Mouse (Mus musculus): ENCODE results near the gene Stk40.

Gene Stk40

DNA sequence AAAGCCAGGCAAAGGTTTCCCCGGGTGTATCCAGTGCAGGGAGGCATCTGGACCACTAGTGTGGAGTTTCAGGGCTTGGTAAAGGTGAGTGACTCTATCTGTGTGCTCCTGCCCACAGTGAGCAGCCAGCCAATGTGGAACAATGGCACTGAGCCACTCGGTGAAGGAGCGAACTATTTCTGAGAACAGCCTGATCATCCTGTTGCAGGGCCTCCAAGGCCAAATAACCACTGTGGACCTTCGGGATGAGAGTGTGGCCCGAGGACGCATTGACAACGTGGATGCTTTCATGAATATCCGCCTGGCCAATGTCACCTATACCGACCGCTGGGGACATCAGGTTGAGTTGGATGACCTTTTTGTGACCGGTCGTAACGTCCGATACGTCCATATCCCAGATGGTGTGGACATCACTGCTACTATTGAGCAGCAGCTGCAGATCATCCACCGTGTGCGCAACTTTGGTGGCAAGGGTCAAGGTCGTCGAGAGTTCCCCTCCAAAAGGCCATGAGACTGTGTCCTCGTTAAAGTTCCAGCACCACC lies 6.0 kb upstream of the Stk40 start:
- DNase-seq (ENCODE audit: low read depth, low spot score) = no peak

DNA sequence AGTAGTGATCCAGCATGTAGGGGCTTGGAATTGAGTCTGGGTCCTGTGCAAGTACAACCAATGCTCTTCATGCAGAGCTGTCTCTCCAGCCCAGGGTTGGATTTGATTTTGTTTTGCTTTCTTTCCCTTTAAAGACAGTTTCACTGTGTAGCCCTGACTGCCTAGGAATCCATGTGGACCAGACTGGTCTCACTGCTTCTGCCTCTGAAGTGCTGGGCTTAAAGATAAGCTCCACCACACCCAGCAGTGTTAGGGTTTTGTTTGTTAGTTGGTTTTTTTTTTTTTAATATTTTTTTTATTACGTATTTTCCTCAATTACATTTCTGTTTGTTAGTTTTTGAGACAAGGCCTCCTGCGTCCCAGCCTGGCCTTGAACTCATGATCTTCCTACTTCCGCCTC lies 4.4 kb upstream of the Stk40 start:
- DNase-seq (ENCODE audit: low read depth, low spot score) = no peak

DNA sequence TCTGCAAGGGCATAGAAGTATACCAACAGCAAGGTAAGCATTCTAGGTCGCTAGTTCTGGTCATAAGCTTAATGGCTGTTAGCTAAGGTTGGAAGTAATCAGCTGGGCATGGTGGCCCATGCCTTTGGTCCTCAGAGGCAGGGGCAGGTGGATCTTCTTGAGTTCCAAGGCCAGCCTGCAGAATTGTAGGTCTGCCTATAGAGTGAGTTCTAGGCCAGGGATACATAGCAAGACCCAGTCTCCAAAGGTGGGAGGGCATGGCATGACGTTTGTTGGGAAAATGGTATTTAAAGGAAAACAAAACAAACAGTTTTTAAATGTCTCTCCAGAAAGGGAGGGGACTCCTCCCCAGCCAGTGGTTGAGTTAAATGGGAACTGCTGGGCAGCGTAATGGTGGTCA lies 3.0 kb upstream of the Stk40 start:
- no peak for DNase-seq (ENCODE audit: low read depth, low spot score)

DNA sequence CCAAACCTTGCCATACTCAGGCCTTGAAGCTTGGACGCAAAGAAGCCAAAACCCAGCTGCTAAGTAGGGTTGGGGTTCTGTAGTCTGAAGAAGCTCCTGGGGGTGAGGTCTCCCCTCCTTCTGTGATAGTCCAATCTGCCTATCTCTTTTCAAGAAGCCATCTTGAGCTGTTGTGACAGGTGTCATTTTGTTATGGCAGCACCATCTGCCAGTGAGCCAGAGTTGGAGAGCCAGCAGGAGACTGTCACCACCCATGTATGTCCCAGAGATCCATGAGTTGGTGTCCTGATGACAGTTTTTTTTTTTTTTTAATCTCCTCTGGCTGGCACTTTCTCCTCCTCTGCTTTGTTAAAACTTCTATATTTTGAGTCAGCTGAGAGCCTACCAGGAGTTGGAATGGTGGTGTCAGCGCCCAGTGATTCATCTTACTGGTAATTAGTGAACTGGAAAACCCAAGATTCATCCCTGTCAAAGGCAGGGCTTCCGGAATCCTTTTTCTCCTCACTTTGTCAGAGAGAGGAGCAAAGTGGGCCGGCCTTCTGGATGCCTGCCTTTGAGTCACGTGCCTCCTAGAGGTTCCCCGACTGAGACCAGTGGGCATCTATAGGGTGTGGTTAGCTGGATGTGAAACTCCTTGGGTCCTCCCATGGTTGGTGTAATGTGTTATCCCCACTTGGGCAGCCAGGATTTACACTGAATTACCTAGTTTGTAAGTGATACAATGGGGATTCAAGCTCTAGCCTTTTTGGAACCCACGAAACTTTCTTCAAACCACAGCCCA lies 1.5 kb upstream of the Stk40 start:
- DNase-seq (ENCODE audit: low read depth, low spot score) = no peak

DNA sequence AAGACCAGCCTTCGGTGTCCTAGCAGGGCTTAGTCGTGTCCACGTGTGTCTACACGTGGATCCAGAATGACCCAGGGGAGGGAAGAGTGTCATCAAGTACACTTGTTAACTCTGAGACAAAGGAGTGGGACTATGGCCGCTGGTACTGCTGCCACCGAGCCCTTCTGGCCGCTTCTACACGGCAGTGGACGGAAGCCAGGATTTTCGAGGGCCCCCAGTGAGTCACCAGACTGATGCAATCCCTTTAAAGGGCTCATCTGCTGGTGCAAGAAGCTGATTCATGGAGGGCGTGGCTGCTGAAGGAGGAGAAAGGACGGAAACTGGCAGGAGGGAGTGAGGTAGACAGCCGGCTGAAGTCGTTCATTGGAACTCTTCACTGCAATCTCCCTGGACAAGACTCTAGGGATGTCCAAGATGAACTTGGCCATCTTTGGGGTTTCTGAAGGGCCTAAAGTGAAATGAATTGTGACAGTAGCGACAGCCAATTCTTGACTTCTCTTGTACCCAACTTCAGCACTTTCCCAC lies 638 bp upstream of the Stk40 start:
- no peak for DNase-seq (ENCODE audit: low read depth, low spot score)

DNA sequence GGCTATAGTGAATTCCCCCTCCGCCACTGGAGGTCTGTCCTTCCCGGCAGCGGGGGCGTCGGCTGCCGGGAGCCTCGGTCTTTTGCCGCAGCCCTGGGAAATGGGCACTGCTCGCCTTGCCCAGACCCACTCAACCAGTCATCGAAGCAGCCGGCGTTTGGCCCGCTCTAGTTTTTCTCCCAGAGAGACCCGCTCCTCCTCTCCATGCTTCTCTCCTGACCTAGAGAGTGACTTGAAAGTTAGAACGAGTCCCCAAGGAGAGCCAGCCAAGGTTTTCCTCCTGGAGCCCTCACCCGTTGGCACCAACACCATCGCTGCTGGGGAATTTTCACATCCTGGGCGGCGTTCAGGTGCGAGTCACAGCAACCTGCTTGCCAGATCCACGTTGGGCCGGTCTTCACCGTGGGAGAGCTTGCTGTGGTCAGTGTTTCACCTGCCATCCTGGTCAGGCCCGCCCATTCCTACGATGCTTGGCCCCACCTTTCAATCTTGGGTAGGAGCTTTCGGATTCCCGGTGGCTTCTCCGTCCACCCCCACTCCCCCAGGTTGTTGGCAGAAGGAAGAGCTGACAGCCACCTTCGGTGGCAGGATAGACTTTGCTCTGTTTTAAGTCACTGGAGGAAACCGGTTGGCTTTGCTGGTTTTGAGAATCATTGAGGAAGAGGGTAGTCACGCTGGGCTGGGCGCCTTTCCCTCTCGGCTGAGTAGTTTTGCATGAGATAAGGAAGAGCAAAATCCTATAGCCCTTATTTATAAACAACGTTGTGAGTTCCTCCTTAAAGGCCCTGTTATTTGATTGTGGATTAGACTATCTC lies 711 bp downstream of the Stk40 start:
- DNase-seq (ENCODE audit: low read depth, low spot score) = no peak

DNA sequence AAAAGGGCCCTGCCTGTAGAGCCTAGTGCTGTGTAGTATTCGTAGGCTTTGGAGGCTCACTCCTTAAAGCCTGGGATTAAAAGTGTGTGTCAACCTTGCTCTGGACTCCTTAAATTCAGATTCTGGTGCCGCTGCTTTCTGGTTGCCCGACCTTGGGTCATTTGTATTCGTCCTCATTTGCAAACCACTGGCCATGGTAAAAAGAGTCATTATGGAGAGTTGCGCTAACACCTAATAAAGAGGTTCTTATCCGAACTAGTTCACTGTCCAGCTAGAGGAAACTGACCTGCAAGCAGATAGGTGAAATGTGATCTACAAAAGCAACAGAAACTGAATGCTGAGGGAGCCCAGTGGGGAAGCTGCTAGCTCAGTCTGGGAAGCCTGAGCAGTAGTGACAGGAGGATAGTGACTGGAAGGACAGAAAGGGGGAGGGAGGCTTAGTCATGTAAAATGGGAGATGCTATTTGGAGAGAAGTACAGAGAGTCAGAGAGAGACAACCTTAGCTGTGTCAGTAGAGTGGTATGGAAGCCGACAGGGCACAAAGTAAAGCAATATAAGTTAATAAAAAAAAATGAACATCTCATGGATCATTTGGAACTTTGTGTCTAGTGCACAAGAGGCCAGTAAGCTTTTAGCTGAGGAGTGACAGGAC lies 1.5 kb downstream of the Stk40 start:
- DNase-seq (ENCODE audit: low read depth, low spot score) = no peak

DNA sequence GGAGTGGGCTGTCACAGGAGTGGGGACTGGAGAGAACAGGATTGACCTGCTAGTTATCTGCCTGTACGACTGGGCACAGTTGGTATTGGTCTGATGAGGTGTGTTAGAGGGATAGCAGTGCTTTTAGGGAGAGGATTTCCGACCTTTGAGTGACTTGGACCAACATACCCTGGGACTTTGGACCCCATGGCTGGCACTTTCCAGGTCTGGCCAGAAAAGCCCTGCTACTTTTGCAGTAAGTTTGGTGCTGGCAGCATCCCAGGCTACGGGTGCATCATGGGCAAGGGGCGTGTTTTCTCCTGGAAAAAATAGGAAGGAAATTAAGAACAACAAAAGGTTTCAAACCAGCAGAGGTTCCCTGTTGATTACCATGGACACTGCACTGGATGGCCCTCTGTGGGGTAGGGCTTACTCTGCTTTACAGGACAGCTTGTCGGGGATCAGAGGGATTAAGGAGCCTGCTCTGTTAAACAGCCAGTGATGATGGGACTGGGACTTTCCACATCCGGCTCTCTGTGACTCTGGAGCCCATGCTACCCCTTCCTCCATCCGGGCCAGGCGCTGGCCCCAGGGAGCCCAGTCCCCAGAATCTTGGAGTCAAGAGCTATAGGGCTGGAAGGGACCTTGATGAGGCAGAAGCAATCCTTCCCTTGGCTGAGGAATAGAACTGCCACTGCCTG lies 4.4 kb downstream of the Stk40 start:
- DNase-seq (ENCODE audit: low read depth, low spot score) = no peak

DNA sequence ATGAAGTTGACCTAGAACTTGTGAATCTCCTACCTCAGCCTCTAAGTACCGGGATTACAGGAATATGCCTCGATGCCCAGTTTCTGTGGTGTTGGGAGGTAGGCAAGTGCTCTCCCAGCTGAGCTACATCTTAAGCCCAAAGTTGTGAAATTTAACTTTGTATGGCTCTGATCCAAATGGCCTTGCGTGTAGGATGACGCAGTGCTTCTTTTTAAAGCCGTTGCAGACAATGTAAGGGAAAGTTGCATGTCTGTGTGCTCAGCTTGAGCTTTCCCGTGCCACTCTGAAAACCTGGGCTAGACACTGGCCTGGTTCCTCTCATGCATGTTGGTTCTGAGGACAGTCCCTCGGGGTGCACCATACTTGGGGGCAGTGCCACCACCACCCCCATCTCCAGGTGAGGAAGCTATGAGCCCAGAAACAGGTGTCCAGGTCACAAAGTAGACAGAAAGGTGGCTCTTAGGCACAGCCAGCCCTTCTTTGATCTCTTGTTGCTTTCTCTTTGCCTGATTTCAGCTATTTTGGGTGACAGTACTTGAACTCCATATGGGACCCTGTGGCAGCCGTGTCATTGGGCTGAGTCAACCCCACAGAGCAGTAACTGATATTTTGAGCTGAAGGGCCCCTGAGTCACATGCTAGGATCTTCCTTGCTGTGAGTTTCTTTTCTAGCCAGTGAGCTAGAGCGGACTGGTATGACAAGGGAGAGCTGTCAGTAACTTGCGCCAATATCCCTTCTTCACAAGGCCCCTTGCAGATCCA lies 6.0 kb downstream of the Stk40 start:
- DNase-seq (ENCODE audit: low read depth, low spot score) = no peak

DNA sequence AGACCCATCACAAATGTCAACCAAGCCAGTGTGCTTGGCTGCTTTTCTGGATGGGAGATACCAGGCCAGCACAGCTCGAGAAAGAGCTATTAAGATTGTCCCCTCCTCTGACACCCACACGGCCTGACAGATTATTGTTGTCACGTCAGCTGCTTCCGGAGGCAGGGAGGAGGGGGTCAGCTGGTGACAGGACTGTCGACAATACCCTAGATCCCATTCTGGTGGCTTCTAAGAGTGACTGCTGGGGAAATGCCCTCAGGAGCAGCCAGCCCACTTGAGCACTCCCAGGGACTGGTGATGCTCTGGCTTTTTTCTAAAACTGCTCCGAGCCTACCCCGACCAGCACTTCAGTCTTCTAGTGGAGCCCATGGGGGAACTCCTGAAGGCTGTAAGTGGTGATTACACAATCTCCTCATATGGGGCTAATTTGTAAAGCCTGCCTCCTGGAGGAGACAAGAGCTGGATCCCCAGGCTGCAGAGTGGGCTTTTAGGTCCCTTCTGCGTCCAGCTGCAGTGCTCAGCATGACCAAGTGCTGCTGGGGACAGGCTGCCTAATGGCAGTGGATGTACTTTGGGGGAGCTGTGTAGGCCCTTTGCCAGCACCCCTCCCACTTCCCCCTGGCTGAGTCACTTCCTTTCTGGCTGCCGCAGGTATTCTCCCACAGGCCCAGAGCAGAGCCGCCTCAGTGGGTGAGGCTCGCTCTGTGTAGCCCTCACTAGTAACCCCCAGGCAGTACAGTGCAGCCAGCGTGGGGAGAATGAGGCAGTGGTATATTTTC lies 6.8 kb downstream of the Stk40 start:
- no peak for DNase-seq (ENCODE audit: low read depth, low spot score)

DNA sequence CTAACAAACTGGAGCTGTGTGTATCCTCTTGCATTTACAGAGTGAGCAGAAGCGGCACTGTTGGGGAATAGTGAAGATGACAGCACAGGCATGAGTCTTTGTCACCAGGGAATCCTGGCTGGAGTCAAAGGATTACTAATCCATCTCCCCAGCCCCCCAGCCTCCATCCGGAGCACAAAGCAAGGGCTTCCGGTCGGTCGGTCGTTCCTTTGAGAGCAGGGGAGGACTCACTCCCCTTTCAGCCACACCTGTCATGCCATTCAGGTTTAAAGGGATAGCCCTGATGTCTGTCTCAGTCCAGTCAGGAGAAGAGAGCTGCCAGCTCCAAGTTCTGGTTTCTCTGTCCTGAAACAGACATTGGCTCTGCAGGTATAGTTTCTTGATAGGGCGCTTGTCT lies 7.4 kb downstream of the Stk40 start:
- DNase-seq (ENCODE audit: low read depth, low spot score) = no peak

DNA sequence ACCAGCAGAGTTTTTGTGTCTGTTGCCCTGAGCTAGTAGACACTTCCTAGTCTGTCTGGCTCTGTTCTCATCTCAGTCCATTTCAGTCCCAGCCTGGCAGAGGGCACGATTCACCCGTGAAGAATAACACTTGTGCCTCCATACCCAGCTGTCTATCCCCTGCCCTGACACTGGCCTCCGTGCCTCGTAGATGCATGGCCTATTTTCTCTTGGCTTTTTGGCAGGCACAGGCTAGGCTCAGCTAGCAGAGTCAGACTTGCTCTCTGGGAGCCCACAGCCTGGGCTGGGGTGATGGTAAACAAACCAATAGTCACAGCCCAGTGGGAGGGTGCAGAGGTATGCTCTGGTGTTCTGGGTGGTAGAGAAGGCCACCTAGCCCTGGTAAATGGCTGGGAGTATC lies 9.5 kb downstream of the Stk40 start:
- no peak for DNase-seq (ENCODE audit: low read depth, low spot score)

DNA sequence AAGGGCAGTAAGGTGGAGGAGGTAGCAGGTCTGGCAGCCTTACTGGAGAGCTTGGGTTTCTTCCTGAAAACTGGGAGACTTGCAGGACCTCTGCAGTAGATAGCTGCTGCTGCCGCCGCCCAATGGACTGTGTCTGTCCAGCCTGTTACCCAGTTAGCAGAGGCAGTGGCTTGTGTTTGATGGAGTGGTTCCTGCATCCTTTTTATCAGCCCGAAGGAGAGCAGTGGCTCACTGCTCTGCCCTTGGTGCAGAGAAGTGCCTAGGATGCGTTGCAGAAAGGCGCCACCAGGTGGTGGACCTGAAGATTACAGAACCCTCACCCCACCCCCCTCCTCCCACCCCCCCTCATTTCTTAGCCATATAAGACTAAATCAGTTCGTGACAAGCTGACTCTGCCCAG lies 10.2 kb downstream of the Stk40 start:
- DNase-seq (ENCODE audit: low read depth, low spot score) = no peak

DNA sequence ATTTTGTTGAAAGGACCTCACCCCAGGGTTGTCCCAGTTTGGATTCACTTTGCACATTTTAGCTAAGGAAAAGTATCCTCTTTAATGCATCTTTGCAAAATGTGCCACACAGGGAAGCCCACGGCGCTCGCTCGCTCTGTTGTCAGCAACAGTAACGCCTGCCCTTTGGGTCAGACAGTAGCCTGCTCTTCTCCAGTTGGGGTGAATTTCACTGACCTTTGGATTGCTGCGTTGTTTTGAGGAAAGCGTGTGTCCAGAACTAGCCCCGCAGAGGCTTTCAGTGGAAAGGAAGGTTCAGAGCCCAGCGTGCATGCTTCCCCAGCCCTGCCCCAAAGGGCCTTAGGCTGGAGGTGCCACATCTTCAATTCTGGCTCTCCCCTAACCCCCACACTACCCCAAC lies 11.7 kb downstream of the Stk40 start:
- no peak for DNase-seq (ENCODE audit: low read depth, low spot score)

DNA sequence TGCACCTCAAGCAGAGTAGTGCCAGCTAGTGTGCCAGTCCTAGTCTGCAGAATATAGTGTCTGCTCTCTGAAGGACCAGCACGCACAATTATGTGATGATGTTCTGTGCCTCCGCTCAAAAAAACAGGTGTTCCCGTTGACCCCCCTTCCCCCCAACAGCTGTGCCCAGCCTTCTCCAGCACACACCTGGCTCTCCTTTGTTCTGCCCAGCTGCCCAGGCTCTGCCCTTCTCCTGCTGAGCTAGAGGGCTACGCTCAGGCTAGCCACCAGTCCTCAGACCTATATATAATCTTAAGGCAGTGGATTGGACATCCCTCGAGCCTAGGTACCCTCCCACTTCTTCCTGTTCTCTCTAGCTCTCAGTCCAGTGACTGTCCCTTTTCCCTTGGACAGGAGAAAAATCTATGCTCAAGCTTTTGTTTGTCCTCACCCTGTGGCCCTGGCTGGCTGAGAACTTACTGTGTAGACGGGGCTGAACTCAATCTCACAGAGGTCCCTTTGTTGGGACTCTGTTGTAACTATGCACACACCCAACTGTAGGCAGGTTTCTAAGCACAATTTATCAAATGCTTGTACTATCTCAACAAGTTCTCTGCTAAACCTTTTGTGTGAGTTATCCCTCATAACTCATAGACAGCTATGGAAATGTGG lies 12.2 kb downstream of the Stk40 start:
- DNase-seq (ENCODE audit: low read depth, low spot score) = no peak

DNA sequence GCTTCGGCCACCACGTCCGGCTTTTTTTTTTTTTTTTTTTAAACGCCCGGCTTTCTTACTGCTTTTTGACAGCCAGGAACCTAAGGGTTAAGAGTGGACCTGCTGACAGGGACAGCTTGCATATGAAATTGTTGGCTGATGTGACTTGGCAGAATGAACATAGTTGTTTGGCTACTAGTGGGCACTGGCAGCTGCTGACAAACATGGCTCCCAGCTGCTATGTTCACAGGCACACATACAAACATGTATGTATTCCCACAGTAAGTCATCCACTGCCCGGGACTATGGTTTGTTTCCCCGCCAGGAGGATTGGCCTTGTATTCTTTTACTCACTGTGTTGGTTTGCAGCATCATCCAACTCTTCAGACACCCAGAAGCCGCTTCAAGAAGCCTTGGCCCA lies 13.4 kb downstream of the Stk40 start:
- no peak for DNase-seq (ENCODE audit: low read depth, low spot score)

DNA sequence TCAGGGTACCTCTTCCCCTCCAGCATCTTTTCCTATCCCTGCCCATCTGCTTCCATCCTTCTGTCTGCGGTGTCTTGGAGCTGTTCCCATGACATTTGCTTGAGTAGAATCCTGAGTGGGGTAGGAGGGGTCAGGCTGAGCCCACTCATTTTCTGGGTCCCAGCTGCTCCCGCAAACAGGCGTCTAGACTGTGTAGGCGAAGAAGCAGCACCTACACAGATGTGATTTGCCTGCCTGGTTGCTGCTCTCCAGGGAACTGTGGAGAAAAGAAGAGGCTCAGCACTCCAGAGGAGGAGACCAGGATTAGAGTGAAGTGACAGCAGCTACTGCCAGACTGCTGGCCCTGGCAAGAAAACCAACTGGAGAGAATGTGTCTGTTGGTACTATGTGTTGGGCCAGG lies 14.9 kb downstream of the Stk40 start:
- DNase-seq (ENCODE audit: low read depth, low spot score) = no peak

DNA sequence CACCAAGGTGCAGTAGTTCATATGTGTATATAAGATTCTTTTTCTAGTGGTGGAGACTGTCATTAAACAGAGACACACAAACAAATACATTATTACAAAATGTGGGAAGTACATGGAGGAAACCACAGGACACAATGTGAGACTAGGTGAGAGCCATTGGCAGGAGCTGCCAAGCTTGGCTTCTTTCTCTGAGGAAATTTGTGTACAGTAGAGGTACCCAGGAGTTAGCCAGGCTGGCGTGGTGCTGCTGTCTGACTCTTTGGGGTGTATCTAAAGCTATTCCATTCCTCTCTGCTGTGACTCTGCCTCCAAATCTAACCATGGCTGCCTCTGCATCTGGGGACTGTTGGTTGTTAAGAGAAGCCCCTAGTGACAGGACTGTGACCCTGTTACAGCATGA lies 15.3 kb downstream of the Stk40 start:
- DNase-seq (ENCODE audit: low read depth, low spot score) = no peak

DNA sequence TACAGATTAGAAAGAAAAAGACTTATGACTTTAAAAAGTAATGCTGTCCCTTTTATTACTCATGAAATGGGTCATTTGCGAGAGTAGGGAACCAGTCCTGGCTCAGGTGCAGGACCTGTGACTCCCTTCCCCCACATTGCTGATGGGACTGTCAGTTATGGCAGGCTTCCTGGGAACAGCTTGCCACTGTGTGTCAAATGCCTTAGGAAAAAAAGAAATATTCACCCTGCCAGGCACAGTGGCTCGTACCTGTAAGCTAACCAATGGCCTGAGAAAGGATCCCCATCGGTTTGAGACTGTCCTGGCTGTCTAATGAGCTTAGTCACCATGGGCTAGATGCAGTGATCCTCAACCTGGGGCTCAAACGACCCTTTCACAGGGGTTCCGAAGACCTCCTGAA lies 16.3 kb downstream of the Stk40 start:
- DNase-seq (ENCODE audit: low read depth, low spot score) = no peak

DNA sequence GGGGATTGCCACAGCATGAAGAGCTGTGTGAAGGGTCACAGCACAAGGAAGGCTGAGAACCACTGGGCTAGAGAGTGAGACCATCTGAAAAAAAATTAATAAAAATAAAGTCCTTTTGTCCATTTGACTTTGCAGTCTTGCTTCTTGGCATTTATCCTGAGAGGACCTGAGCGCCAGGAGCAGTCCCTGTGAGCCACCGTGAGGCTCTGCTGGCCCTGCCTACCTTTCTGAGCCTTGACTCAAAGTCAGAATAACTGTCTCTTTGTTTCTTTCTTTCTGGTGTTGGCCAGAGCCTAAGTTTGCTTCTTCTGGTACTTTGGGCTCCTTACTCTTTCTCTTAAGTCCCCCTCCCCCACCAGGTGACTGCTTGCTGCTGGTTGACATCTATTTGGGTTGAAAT lies 16.7 kb downstream of the Stk40 start:
- DNase-seq (ENCODE audit: low read depth, low spot score) = no peak
